Mouse (Mus musculus) embryo, embryonic 11.5 days (tissue): ENCODE results near the gene Cdc5l.

Source experiments
- DNase-seq: peaks from one replicate; pipeline ENCODE4 v3.0.0-alpha.2; 2012; ENCODE audit warnings: low read depth, low spot score

Gene Cdc5l

GRCm38 (mm10) chr17:45370535-45370934 is 63.0 kb downstream of the Cdc5l start:
- DNase-seq, result no peak

GRCm38 (mm10) chr17:45364871-45365270 is 68.7 kb downstream of the Cdc5l start:
- no peak for DNase-seq

- DNase-seq, result no peak
Observed at GRCm38 (mm10) chr17:45360950-45361349, 72.6 kb downstream of the Cdc5l start.

GRCm38 (mm10) chr17:45359443-45359842 is 74.1 kb downstream of the Cdc5l start:
- no peak for DNase-seq

DNA sequence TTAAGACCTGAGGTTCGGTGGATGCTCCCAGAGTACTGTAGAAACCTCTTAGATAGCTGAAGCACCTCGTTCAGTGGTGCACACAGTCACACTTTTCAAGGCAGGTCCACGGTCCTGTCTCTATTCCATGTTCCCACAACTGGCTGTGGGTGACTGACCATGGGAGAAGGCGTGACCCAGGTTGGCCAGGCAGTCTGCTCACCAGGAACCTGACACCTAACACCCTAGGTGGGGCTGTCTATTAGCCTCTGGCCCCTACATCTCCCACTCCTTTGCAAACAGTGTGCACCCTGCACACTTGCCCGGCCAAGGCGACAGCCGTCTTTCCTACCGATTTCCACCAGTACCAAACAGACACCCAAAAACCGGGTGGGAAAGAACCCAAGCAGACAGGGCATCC is 77.1 kb downstream of the Cdc5l start:
- DNase-seq, result no peak

GRCm38 (mm10) chr17:45347951-45348350 is 85.6 kb downstream of the Cdc5l start:
- no peak for DNase-seq
